Mouse (Mus musculus): ENCODE results near the gene Stk10.

- TF ChIP-seq CTCF (IDR thresholded peaks at IDR 0.05; ENCODE audit: low read depth) (no peak), EP300 (IDR thresholded peaks at IDR 0.05; ENCODE audit: low read depth) (no peak)
Measured at GRCm38 (mm10) chr11:32662082-32662656, 129.1 kb downstream of the Stk10 start.

Data from liver, embryonic 14.5 days (tissue).